Mouse (Mus musculus) cerebellum, adult 8-10 months (tissue): ENCODE results near the gene Rnf152.
A peak's percentile ranks its signal among the peaks of the same experiment; 100 is the strongest.

Experiments
- DNase-seq: peaks from one replicate; pipeline ENCODE4 v3.0.0; 2022

Gene Rnf152

GRCm38 (mm10) chr1:105356291-105357011, at the start of gene Rnf152:
Rnf152 (minus strand) TSS chr1:105356710.
- DNase-seq, result peak; percentile 81

DNA sequence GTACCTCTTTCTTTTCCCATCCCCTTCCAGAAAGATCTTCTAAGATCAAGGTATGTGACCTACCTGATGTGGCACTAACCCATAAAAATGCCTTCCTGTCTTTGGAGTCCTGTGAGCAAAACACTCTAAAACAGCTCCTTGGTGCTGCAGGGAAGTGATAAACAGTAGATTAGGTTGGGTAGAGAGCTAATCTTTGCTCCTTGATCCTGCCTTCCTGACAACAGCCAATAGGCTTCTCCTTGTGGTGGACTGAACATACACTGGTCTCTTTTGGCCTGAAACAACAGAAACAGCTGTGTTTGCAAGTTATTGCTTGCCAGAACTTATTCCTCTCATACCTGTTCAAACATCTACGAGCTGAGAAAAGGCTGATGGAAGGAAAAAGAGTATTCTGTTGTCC, 46.3 kb upstream of the Rnf152 start:
- DNase-seq, result no peak

DNA sequence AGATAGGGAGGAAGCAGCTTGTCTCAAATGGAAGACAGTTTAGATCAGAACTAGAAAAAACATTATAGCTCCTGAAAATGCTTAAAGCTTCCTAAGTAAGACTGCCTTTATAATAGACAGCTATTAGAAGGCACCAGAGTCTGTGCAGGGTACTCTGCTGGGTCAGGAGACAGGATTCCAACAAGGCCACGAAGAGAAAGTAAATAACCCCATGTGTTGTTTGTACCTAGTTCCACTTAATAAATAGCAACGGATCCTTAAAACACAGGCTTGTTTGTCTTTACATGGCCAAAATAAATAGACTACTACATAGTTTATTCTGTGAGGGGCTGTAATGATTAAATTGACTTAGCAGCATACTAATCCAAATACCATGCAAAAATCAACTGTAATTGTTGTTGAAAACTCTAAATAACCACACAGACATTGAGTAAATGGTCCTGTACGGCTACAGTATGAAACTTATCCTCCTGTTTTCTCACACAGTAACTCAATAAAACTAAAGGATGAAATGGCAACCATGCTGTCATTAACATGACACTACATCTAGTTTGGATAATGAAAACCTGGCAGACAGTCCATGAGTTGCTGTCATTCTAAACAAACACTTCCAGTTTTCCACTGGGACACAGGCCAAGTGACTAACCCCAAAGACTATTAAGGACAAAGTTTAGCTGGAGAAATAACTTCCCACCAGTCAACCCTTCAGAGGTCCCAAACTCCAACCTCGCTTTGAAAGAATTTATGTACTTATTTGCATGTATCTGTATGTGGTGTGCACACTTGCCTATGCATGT, 27.8 kb upstream of the Rnf152 start:
- DNase-seq, result no peak

DNA sequence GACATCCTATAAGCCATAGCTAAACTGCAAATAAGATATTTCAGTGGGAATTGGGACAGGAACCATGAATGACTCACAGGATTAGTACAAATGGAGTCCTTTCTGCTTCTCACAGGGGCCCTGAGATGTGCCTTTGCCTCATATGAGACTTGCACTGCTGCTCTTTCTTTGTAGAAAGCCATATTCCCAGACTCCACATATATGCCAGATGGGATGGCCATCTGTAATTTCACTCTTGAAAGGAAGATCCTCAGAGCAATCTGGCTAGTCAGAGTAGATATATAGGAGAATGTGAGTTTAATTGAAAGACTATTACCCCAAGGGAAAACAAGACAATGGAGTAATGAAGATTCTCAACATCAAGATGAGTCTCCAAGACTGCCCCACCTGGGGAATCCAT, 21.0 kb upstream of the Rnf152 start:
- no peak for DNase-seq

DNA sequence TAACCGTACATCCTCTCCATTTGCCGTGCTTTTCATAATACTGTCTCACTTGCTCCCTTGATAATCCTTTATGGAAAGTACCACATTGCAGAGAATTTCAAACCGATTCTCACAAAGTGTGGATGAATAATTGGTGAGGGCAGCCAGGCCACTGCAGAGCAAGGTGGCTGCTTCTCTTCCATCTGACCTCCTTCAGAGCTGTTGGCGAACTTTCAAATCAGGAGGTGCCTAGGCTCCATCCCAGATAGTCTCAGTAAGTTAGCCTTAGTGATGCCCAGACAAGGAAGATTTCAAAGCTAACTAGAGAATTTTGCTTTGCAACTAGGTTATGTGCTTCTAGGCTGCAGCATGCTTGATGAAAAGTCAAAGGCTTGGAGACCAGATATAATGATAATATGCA, 18.1 kb upstream of the Rnf152 start:
- no peak for DNase-seq

- no peak for DNase-seq
Observed at GRCm38 (mm10) chr1:105362701-105363100, 6.2 kb upstream of the Rnf152 start.

GRCm38 (mm10) chr1:105358896-105359295, 2.4 kb upstream of the Rnf152 start:
- no peak for DNase-seq

- DNase-seq, result no peak
Observed at GRCm38 (mm10) chr1:105355910-105356290, 610 bp downstream of the Rnf152 start.

GRCm38 (mm10) chr1:105354901-105355891, 1.3 kb downstream of the Rnf152 start:
- DNase-seq, result peak; percentile 67

DNA sequence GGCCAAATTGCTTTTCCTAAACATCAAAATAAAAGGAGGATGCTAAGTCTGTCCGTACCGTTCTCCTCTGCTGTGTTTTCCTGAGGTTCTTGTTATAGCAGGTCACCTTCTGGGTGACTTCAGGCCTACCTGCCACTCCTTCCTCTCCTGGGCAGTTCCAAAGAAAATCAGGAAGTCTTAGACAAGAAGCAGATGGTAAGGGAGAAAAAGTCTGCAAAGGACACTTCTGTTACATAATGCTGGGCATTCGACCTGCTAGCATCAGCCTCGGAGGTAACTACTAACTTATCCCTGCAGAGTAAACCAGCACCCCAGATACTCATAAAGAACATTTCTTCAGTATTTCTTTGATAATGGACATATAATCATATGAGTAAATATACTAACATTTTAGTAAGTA, 4.7 kb downstream of the Rnf152 start:
- DNase-seq, result no peak

GRCm38 (mm10) chr1:105342305-105342704, 14.2 kb downstream of the Rnf152 start:
- DNase-seq, result no peak

GRCm38 (mm10) chr1:105340943-105341342, 15.6 kb downstream of the Rnf152 start:
- DNase-seq, result no peak

DNA sequence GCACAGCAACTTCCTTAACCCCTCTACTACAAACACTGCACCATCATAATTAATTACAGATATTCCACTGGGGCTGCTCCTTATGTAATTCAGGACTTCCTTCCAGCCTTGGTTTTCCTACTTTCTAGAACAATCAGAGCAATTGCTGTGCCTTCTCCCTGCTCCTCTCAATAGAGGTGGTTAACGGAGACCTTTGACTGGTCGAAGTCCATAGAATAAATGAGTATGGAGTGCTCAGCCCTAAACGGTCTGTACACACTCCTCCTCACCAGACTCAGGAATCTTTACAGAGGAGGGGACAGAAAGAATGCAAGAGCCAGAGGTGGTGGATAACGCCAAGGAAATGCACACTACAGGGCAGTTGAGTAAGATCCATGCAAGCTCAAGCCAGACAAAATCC, 19.1 kb downstream of the Rnf152 start:
- no peak for DNase-seq

DNA sequence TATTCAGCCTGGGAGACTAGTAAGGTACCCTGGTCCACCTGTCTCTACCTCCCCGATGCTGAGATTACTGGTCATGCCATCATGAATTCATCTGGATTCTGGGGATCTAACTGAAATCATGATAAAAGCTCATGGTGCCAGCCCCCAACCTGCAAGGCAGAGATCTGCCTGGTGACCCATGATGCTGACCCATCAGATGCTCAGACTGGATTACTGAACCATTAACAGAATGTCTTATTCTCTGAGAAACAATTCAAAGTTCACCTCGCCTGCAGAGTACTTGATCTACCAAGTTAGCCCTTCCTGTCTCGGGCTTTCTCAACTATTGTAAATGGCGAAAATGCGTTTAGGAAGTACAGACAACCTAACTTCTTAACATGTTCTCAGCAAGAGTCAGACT, 20.4 kb downstream of the Rnf152 start:
- DNase-seq, result no peak

- DNase-seq, result no peak
Observed at GRCm38 (mm10) chr1:105332087-105332731, 24.3 kb downstream of the Rnf152 start.

- DNase-seq, result no peak
Observed at GRCm38 (mm10) chr1:105331605-105332004, 24.9 kb downstream of the Rnf152 start.

DNA sequence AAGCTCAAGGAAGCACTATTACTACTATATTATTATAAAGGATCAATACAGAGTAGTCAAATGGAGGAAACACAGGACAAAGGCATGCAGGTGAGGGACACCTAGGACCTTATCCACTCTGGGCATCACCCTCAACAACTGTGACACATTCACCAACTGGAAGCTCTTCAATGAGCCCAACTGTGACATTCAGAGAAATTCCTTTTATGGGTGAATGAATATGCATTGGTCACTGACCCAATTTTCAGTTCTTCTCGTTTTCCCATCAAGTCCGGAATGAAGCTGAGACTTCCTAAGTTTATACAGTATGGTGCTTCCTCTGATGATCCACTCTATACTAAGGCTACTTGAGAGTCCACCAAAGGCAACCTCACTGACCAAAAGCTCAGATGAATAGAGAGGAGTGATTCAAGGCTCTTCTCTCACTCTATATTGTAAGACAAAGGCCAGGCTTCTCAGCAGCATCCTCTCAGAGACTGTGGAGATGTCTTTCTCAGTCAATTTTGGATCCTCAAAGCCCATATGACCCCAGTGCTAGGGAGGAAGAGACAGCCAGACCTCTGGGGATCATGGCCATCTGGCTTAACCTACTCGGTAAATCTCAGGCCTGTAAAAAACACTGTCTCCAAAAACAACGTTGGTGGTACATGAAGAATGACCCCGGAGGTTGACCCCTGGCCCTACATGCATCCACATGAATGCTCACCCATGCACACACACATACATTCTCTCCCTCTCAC, 25.8 kb downstream of the Rnf152 start:
- DNase-seq, result no peak

GRCm38 (mm10) chr1:105327789-105328188, 28.7 kb downstream of the Rnf152 start:
- DNase-seq, result no peak

DNA sequence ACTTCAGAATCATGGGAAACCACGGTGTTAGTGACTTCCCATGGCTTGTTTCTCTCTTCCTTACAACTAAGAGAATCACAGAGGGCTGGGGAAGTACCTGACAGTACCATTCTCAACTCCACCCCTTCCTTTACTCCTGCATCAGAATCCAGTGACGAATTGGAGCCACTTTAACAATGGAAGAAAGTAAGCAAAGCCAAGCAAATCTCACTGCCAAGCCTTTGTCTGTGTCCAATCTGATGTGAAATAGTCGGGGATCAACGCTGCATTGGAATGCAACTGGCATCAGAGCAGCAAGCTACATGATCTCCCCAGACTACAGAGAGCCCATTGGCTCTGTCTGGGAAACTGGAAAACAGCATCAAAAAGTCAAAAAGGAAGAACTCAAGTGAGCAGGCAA, 31.9 kb downstream of the Rnf152 start:
- no peak for DNase-seq

- no peak for DNase-seq
Observed at GRCm38 (mm10) chr1:105314010-105314800, 42.3 kb downstream of the Rnf152 start.

- DNase-seq, result no peak
Observed at GRCm38 (mm10) chr1:105312601-105312901, 44.0 kb downstream of the Rnf152 start.
